Mouse (Mus musculus): ENCODE measurements around the gene Mrpl51. TPM values are rescaled to one million over a fixed set of nuclear protein-coding genes. Genes with fewer than 3 reads are reported as not detected.

Mrpl51 gene
- polyA plus RNA-seq, 1 experiment from 2014 or later, result 288 TPM

- Histone ChIP-seq H3K9ac (ENCODE audit: low read depth, low read length) (no peak overlapping the region), H3K4me3 (replicated peaks; ENCODE audit: low read depth, low read length) (no peak overlapping the region), H3K27me3 (ENCODE audit: insufficient read depth, low read length) (no peaks in the 10 kb centered on the region), H3K9me3 (replicated peaks; ENCODE audit: low read length) (no peaks in the 10 kb centered on the region), H3K4me2 (ENCODE audit: low read length) (no peak overlapping the region), H3K27ac (no peak overlapping the region), H3K4me1 (replicated peaks; ENCODE audit: insufficient read depth, low read length) (0 out of 2 replicates have a peak, but pooled peaks cover 5% of the 10 kb centered on the region), H3K36me3 (ENCODE audit: insufficient read depth, low read length) (no peaks in the 10 kb centered on the region)
- no peak for TF ChIP-seq CTCF (IDR thresholded peaks at IDR 0.05; ENCODE audit: low read depth)
- WGBS, result 61% methylated on average over 7 of the region's 7 CpGs
- ATAC-seq (replicated peaks; ENCODE audit: low FRiP score, low read depth) (no peak), DNase-seq (ENCODE audit: low spot score) (no peak)
Measured at GRCm38 (mm10) chr6:125233816-125234519, 42.4 kb downstream of the Mrpl51 start.

GRCm38 (mm10) chr6:125234520-125234828 is 42.9 kb downstream of the Mrpl51 start:
- ATAC-seq (replicated peaks; ENCODE audit: low FRiP score, low read depth) (no peak), DNase-seq (ENCODE audit: low spot score) (no peak)
- TF ChIP-seq CTCF (IDR thresholded peaks at IDR 0.05; ENCODE audit: low read depth), result no peak
- Histone ChIP-seq H3K36me3 (ENCODE audit: insufficient read depth, low read length) (no peaks in the 10 kb centered on the region), H3K9me3 (replicated peaks; ENCODE audit: low read length) (no peaks in the 10 kb centered on the region), H3K4me1 (replicated peaks; ENCODE audit: insufficient read depth, low read length) (0 out of 2 replicates have a peak, but pooled peaks cover 5% of the 10 kb centered on the region), H3K27me3 (ENCODE audit: insufficient read depth, low read length) (no peaks in the 10 kb centered on the region), H3K4me3 (replicated peaks; ENCODE audit: low read depth, low read length) (no peak overlapping the region), H3K4me2 (ENCODE audit: low read length) (no peak overlapping the region), H3K27ac (no peak overlapping the region), H3K9ac (ENCODE audit: low read depth, low read length) (no peak overlapping the region)
- WGBS, result 63% methylated on average over 5 of the region's 5 CpGs

GRCm38 (mm10) chr6:125236341-125236740 is 44.7 kb downstream of the Mrpl51 start:
- ATAC-seq (replicated peaks; ENCODE audit: low FRiP score, low read depth), result no peak
- no peak overlapping the region for H3K4me3 ChIP-seq (replicated peaks; ENCODE audit: low read depth, low read length)
- H3K9ac ChIP-seq (ENCODE audit: low read depth, low read length), result no peak overlapping the region
- WGBS, result 70% methylated on average over 6 of the region's 6 CpGs
- H3K36me3 ChIP-seq (ENCODE audit: insufficient read depth, low read length), result no peaks in the 10 kb centered on the region
- H3K4me1 ChIP-seq (replicated peaks; ENCODE audit: insufficient read depth, low read length), result no peaks in the 10 kb centered on the region
- no peaks in the 10 kb centered on the region for H3K9me3 ChIP-seq (replicated peaks; ENCODE audit: low read length)
- no peak overlapping the region for H3K27ac ChIP-seq
- no peak for DNase-seq (ENCODE audit: low spot score)
- H3K4me2 ChIP-seq (ENCODE audit: low read length), result no peak overlapping the region
- no peak for TF ChIP-seq CTCF (IDR thresholded peaks at IDR 0.05; ENCODE audit: low read depth)
- no peaks in the 10 kb centered on the region for H3K27me3 ChIP-seq (ENCODE audit: insufficient read depth, low read length)

- H3K36me3 ChIP-seq (ENCODE audit: insufficient read depth, low read length), result no peaks in the 10 kb centered on the region
- H3K9me3 ChIP-seq (replicated peaks; ENCODE audit: low read length), result no peaks in the 10 kb centered on the region
- no peak for ATAC-seq (replicated peaks; ENCODE audit: low FRiP score, low read depth)
- no peak for TF ChIP-seq CTCF (IDR thresholded peaks at IDR 0.05; ENCODE audit: low read depth)
- no peaks in the 10 kb centered on the region for H3K4me1 ChIP-seq (replicated peaks; ENCODE audit: insufficient read depth, low read length)
- H3K9ac ChIP-seq (ENCODE audit: low read depth, low read length), result no peak within 1 kb of the TSS
- no peak within 1 kb of the TSS for H3K4me2 ChIP-seq (ENCODE audit: low read length)
- H3K27me3 ChIP-seq (ENCODE audit: insufficient read depth, low read length), result no peaks in the 10 kb centered on the region
- 41% methylated on average over 6 of the region's 6 CpGs for WGBS
- no peak within 1 kb of the TSS for H3K27ac ChIP-seq
- no peak for DNase-seq (ENCODE audit: low spot score)
- no peak within 1 kb of the TSS for H3K4me3 ChIP-seq (replicated peaks; ENCODE audit: low read depth, low read length)
Measured at GRCm38 (mm10) chr6:125236782-125237181, 45.2 kb downstream of the Mrpl51 start, which contains the start of gene Cd27. TSS of gene Cd27 (minus strand) at chr6:125237010.

GRCm38 (mm10) chr6:125237421-125237820 is 45.8 kb downstream of the Mrpl51 start:
- ATAC-seq (replicated peaks; ENCODE audit: low FRiP score, low read depth), result no peak
- no peak for TF ChIP-seq CTCF (IDR thresholded peaks at IDR 0.05; ENCODE audit: low read depth)
- WGBS, result 86% methylated on average over 4 of the region's 4 CpGs
- Histone ChIP-seq H3K27ac (no peak overlapping the region), H3K9me3 (replicated peaks; ENCODE audit: low read length) (no peaks in the 10 kb centered on the region), H3K9ac (ENCODE audit: low read depth, low read length) (no peak overlapping the region), H3K4me1 (replicated peaks; ENCODE audit: insufficient read depth, low read length) (no peaks in the 10 kb centered on the region), H3K4me3 (replicated peaks; ENCODE audit: low read depth, low read length) (no peak overlapping the region), H3K36me3 (ENCODE audit: insufficient read depth, low read length) (no peaks in the 10 kb centered on the region), H3K27me3 (ENCODE audit: insufficient read depth, low read length) (no peaks in the 10 kb centered on the region), H3K4me2 (ENCODE audit: low read length) (no peak overlapping the region)
- no peak for DNase-seq (ENCODE audit: low spot score)

- H3K4me2 ChIP-seq (ENCODE audit: low read length), result no peak overlapping the region
- no peaks in the 10 kb centered on the region for H3K4me1 ChIP-seq (replicated peaks; ENCODE audit: insufficient read depth, low read length)
- H3K36me3 ChIP-seq (ENCODE audit: insufficient read depth, low read length), result no peaks in the 10 kb centered on the region
- no peak overlapping the region for H3K9ac ChIP-seq (ENCODE audit: low read depth, low read length)
- no peak overlapping the region for H3K4me3 ChIP-seq (replicated peaks; ENCODE audit: low read depth, low read length)
- WGBS, result 42% methylated on average over 6 of the region's 6 CpGs
- no peak overlapping the region for H3K27ac ChIP-seq
- H3K9me3 ChIP-seq (replicated peaks; ENCODE audit: low read length), result no peaks in the 10 kb centered on the region
- peak; percentile 9; the same call in 1 of the 2 replicates for TF ChIP-seq CTCF (IDR thresholded peaks at IDR 0.05; ENCODE audit: low read depth)
- ATAC-seq (replicated peaks; ENCODE audit: low FRiP score, low read depth) (no peak), DNase-seq (ENCODE audit: low spot score) (no peak)
- no peaks in the 10 kb centered on the region for H3K27me3 ChIP-seq (ENCODE audit: insufficient read depth, low read length)
Measured at GRCm38 (mm10) chr6:125238396-125238795, 46.8 kb downstream of the Mrpl51 start.

GRCm38 (mm10) chr6:125239547-125239946 is 47.9 kb downstream of the Mrpl51 start:
- H3K27ac ChIP-seq, result no peak overlapping the region
- no peaks in the 10 kb centered on the region for H3K27me3 ChIP-seq (ENCODE audit: insufficient read depth, low read length)
- no peaks in the 10 kb centered on the region for H3K36me3 ChIP-seq (ENCODE audit: insufficient read depth, low read length)
- H3K4me1 ChIP-seq (replicated peaks; ENCODE audit: insufficient read depth, low read length), result no peaks in the 10 kb centered on the region
- no peak overlapping the region for H3K4me3 ChIP-seq (replicated peaks; ENCODE audit: low read depth, low read length)
- no peak for TF ChIP-seq CTCF (IDR thresholded peaks at IDR 0.05; ENCODE audit: low read depth)
- no peak overlapping the region for H3K4me2 ChIP-seq (ENCODE audit: low read length)
- DNase-seq (ENCODE audit: low spot score) (no peak), ATAC-seq (replicated peaks; ENCODE audit: low FRiP score, low read depth) (no peak)
- H3K9me3 ChIP-seq (replicated peaks; ENCODE audit: low read length), result no peaks in the 10 kb centered on the region
- WGBS, result 94% methylated on average over 5 of the region's 5 CpGs
- no peak overlapping the region for H3K9ac ChIP-seq (ENCODE audit: low read depth, low read length)
